Mouse (Mus musculus) adipocyte (in vitro differentiated cells): ENCODE data around the gene Adamtsl3.
A peak's percentile ranks its signal among the peaks of the same experiment; 100 is the strongest.

Experiments
- DNase-seq: peaks from one replicate; pipeline ENCODE4 v3.0.0-alpha.2; 2016; ENCODE audit warnings: low spot score

Adamtsl3 gene

GRCm38 (mm10) chr7:82422561-82422960 is 87.1 kb downstream of the Adamtsl3 start:
- DNase-seq = no peak

- DNase-seq = no peak
Measured at GRCm38 (mm10) chr7:82423602-82424001, 88.1 kb downstream of the Adamtsl3 start.

- DNase-seq = no peak
Measured at GRCm38 (mm10) chr7:82424281-82424680, 88.8 kb downstream of the Adamtsl3 start.

- DNase-seq = no peak
Measured at GRCm38 (mm10) chr7:82425374-82425773, 89.9 kb downstream of the Adamtsl3 start.

- DNase-seq = no peak
Measured at GRCm38 (mm10) chr7:82429447-82429846, 94.0 kb downstream of the Adamtsl3 start.

GRCm38 (mm10) chr7:82431572-82431971 is 96.1 kb downstream of the Adamtsl3 start:
- no peak for DNase-seq

- no peak for DNase-seq
Measured at GRCm38 (mm10) chr7:82433226-82433625, 97.7 kb downstream of the Adamtsl3 start.

GRCm38 (mm10) chr7:82458376-82458775 is 122.9 kb downstream of the Adamtsl3 start:
- peak; percentile 13 for DNase-seq

GRCm38 (mm10) chr7:82462921-82463523 is 127.5 kb downstream of the Adamtsl3 start:
- DNase-seq = no peak

GRCm38 (mm10) chr7:82464364-82464763 is 128.9 kb downstream of the Adamtsl3 start:
- no peak for DNase-seq

- DNase-seq = no peak
Measured at GRCm38 (mm10) chr7:82465437-82465836, 129.9 kb downstream of the Adamtsl3 start.

GRCm38 (mm10) chr7:82476441-82477221 is 141.1 kb downstream of the Adamtsl3 start:
- DNase-seq = no peak

GRCm38 (mm10) chr7:82478461-82478860 is 143.0 kb downstream of the Adamtsl3 start:
- DNase-seq = no peak

GRCm38 (mm10) chr7:82478861-82479755 is 143.6 kb downstream of the Adamtsl3 start:
- peak; percentile 47 for DNase-seq

GRCm38 (mm10) chr7:82483426-82483825 is 147.9 kb downstream of the Adamtsl3 start:
- DNase-seq = no peak

- no peak for DNase-seq
Measured at GRCm38 (mm10) chr7:82484834-82485233, 149.3 kb downstream of the Adamtsl3 start.

GRCm38 (mm10) chr7:82485344-82485954 is 150.0 kb downstream of the Adamtsl3 start:
- no peak for DNase-seq

- no peak for DNase-seq
Measured at GRCm38 (mm10) chr7:82491018-82491417, 155.5 kb downstream of the Adamtsl3 start.

- no peak for DNase-seq
Measured at GRCm38 (mm10) chr7:82492881-82493280, 157.4 kb downstream of the Adamtsl3 start.

- DNase-seq = no peak
Measured at GRCm38 (mm10) chr7:82494220-82494619, 158.7 kb downstream of the Adamtsl3 start.

GRCm38 (mm10) chr7:82497064-82497463 is 161.6 kb downstream of the Adamtsl3 start:
- no peak for DNase-seq

GRCm38 (mm10) chr7:82501306-82501705 is 165.8 kb downstream of the Adamtsl3 start:
- no peak for DNase-seq
